Mouse (Mus musculus): ENCODE data around the gene Slc2a4. TPM values are rescaled to one million over a fixed set of nuclear protein-coding genes. Genes with fewer than 3 reads are reported as not detected.
"Not testable (repeated sequence)": the region's sequence is repeated elsewhere in the genome, so short reads cannot be mapped to it uniquely, and the experiment has no call there.

The Slc2a4 gene
- polyA plus RNA-seq, 1 experiment from 2014 or later = 4.4 TPM

- Histone ChIP-seq H3K27ac (replicated peaks) (no peak overlapping the region), H3K4me3 (replicated peaks) (no peak overlapping the region), H3K9ac (replicated peaks) (no peak overlapping the region), H3K36me3 (no peaks in the 10 kb centered on the region), H3K4me2 (no peak overlapping the region), H3K9me3 (replicated peaks) (no peaks in the 10 kb centered on the region), H3K27me3 (replicated peaks) (no peaks in the 10 kb centered on the region), H3K4me1 (peaks cover 5% of the 10 kb centered on the region)
- no peak for ATAC-seq (ENCODE audit: low FRiP score)
- 96% methylated on average over 2 of the region's 2 CpGs for WGBS
Observed at GRCm38 (mm10) chr11:69927501-69927900, 20.5 kb downstream of the Slc2a4 start.

GRCm38 (mm10) chr11:69922796-69923195 is 25.2 kb downstream of the Slc2a4 start:
- peak overlapping the region; percentile 63; the same call in 1 of the 2 replicates for H3K4me2 ChIP-seq
- no peak for ATAC-seq (ENCODE audit: low FRiP score)
- H3K27me3 ChIP-seq (replicated peaks) = no peaks in the 10 kb centered on the region
- WGBS = 64% methylated on average over 3 of the region's 3 CpGs
- peak overlapping the region; percentile 51 for H3K27ac ChIP-seq (replicated peaks)
- H3K4me1 ChIP-seq = peaks cover 33% of the 10 kb centered on the region
- peak overlapping the region; percentile 87; the same call in 1 of the 2 replicates for H3K4me3 ChIP-seq (replicated peaks)
- no peaks in the 10 kb centered on the region for H3K9me3 ChIP-seq (replicated peaks)
- no peak overlapping the region for H3K9ac ChIP-seq (replicated peaks)
- peaks cover 14% of the 10 kb centered on the region for H3K36me3 ChIP-seq

- Histone ChIP-seq H3K4me1 (peaks cover 35% of the 10 kb centered on the region), H3K27ac (replicated peaks) (peak overlapping the region; percentile 92), H3K9ac (replicated peaks) (peak overlapping the region; percentile 54), H3K9me3 (replicated peaks) (no peaks in the 10 kb centered on the region), H3K4me3 (replicated peaks) (peak overlapping the region; percentile 87), H3K4me2 (peak overlapping the region; percentile 63), H3K36me3 (peaks cover 20% of the 10 kb centered on the region), H3K27me3 (replicated peaks) (no peaks in the 10 kb centered on the region)
- whole genome bisulfite sequencing = 3% methylated on average over 12 of the region's 12 CpGs
- no peak for ATAC-seq (ENCODE audit: low FRiP score)
Observed at GRCm38 (mm10) chr11:69922012-69922756, 25.8 kb downstream of the Slc2a4 start.

- H3K9ac ChIP-seq (replicated peaks) = peak within 1 kb of the TSS; percentile 92
- ATAC-seq (ENCODE audit: low FRiP score) = peak; percentile 97
- peak within 1 kb of the TSS; percentile 95 for H3K27ac ChIP-seq (replicated peaks)
- H3K4me1 ChIP-seq = peaks cover 36% of the 10 kb centered on the region
- WGBS = under 1% methylated on average over 78 of the region's 78 CpGs
- peaks cover 28% of the 10 kb centered on the region for H3K36me3 ChIP-seq
- peak within 1 kb of the TSS; percentile 95 for H3K4me2 ChIP-seq
- H3K9me3 ChIP-seq (replicated peaks) = no peaks in the 10 kb centered on the region
- peak within 1 kb of the TSS; percentile 87 for H3K4me3 ChIP-seq (replicated peaks)
- H3K27me3 ChIP-seq (replicated peaks) = no peaks in the 10 kb centered on the region
Observed at GRCm38 (mm10) chr11:69921114-69922011, 26.6 kb downstream of the Slc2a4 start, which contains the start of gene Eif5a. Eif5a (minus strand) TSS chr11:69921958.

GRCm38 (mm10) chr11:69920266-69921031 is 27.5 kb downstream of the Slc2a4 start:
- Histone ChIP-seq H3K4me3 (replicated peaks) (peak overlapping the region; percentile 87), H3K9me3 (replicated peaks) (no peaks in the 10 kb centered on the region), H3K27me3 (replicated peaks) (no peaks in the 10 kb centered on the region), H3K4me1 (peaks cover 46% of the 10 kb centered on the region), H3K9ac (replicated peaks) (peak overlapping the region; percentile 92), H3K27ac (replicated peaks) (peak overlapping the region; percentile 95), H3K36me3 (peaks cover 37% of the 10 kb centered on the region), H3K4me2 (peak overlapping the region; percentile 95)
- WGBS = under 1% methylated on average over 62 of the region's 65 CpGs
- ATAC-seq (ENCODE audit: low FRiP score) = peak; percentile 13

- Histone ChIP-seq H3K4me3 (replicated peaks) (peak overlapping the region; percentile 87), H3K4me2 (peak overlapping the region; percentile 95), H3K36me3 (peaks cover 44% of the 10 kb centered on the region), H3K4me1 (peaks cover 52% of the 10 kb centered on the region), H3K9me3 (replicated peaks) (no peaks in the 10 kb centered on the region), H3K27ac (replicated peaks) (peak overlapping the region; percentile 95), H3K27me3 (replicated peaks) (no peaks in the 10 kb centered on the region), H3K9ac (replicated peaks) (peak overlapping the region; percentile 92)
- no peak for ATAC-seq (ENCODE audit: low FRiP score)
- 1% methylated on average over 17 of the region's 17 CpGs for WGBS
Observed at GRCm38 (mm10) chr11:69919661-69920265, 28.2 kb downstream of the Slc2a4 start.

GRCm38 (mm10) chr11:69919053-69919452 is 28.9 kb downstream of the Slc2a4 start:
- Histone ChIP-seq H3K4me2 (peak overlapping the region; percentile 95), H3K27ac (replicated peaks) (peak overlapping the region; percentile 95; the same call in 1 of the 2 replicates), H3K9me3 (replicated peaks) (no peaks in the 10 kb centered on the region), H3K4me3 (replicated peaks) (peak overlapping the region; percentile 87), H3K9ac (replicated peaks) (peak overlapping the region; percentile 92; the same call in 1 of the 2 replicates), H3K36me3 (peaks cover 45% of the 10 kb centered on the region), H3K27me3 (replicated peaks) (no peaks in the 10 kb centered on the region), H3K4me1 (peaks cover 59% of the 10 kb centered on the region)
- ATAC-seq (ENCODE audit: low FRiP score) = no peak
- WGBS = 84% methylated on average over 9 of the region's 9 CpGs

- peaks cover 64% of the 10 kb centered on the region for H3K4me1 ChIP-seq
- no peak for ATAC-seq (ENCODE audit: low FRiP score)
- no peaks in the 10 kb centered on the region for H3K27me3 ChIP-seq (replicated peaks)
- peaks cover 48% of the 10 kb centered on the region for H3K36me3 ChIP-seq
- no peak overlapping the region for H3K9ac ChIP-seq (replicated peaks)
- no peaks in the 10 kb centered on the region for H3K9me3 ChIP-seq (replicated peaks)
- no peak overlapping the region for H3K27ac ChIP-seq (replicated peaks)
- 83% methylated on average over 5 of the region's 5 CpGs for WGBS
- H3K4me3 ChIP-seq (replicated peaks) = no peak overlapping the region
- no peak overlapping the region for H3K4me2 ChIP-seq
Observed at GRCm38 (mm10) chr11:69918118-69918517, 29.9 kb downstream of the Slc2a4 start.

- H3K9ac ChIP-seq (replicated peaks) = no peak overlapping the region
- no peak overlapping the region for H3K27ac ChIP-seq (replicated peaks)
- peaks cover 54% of the 10 kb centered on the region for H3K36me3 ChIP-seq
- H3K4me3 ChIP-seq (replicated peaks) = no peak overlapping the region
- WGBS = 92% methylated on average over 8 of the region's 8 CpGs
- H3K4me1 ChIP-seq = peaks cover 63% of the 10 kb centered on the region
- no peaks in the 10 kb centered on the region for H3K27me3 ChIP-seq (replicated peaks)
- no peak overlapping the region for H3K4me2 ChIP-seq
- ATAC-seq (ENCODE audit: low FRiP score) = no peak
- H3K9me3 ChIP-seq (replicated peaks) = no peaks in the 10 kb centered on the region
Observed at GRCm38 (mm10) chr11:69917379-69917948, 30.5 kb downstream of the Slc2a4 start.

- H3K4me2 ChIP-seq; ATAC-seq (ENCODE audit: low FRiP score); H3K9ac ChIP-seq (replicated peaks); H3K9me3 ChIP-seq (replicated peaks); H3K4me3 ChIP-seq (replicated peaks); H3K27ac ChIP-seq (replicated peaks); H3K27me3 ChIP-seq (replicated peaks): not testable (repeated sequence)
- WGBS = 68% methylated on average over 7 of the region's 7 CpGs
- Histone ChIP-seq H3K36me3 (peaks cover 61% of the 10 kb centered on the region), H3K4me1 (peaks cover 59% of the 10 kb centered on the region)
Observed at GRCm38 (mm10) chr11:69916652-69917378, 31.2 kb downstream of the Slc2a4 start.

All from neural tube, embryonic 15.5 days (tissue).